Mouse (Mus musculus) cerebellum, adult 2 months (tissue): ENCODE measurements around the gene Mybpc2.

Experiments
- CTCF ChIP-seq: fragments of 200-500 bp; IDR thresholded peaks from 2 replicates; pipeline ENCODE4 v1.5.1; 2011; ENCODE audit warnings: low read depth, mild to moderate bottlenecking, control low read depth, low read length, moderate library complexity, borderline replicate concordance; ENCODE audit not compliant: insufficient read depth
- POLR2A ChIP-seq: fragments of 200-500 bp; IDR thresholded peaks from 2 replicates; pipeline ENCODE4 v1.6.1; 2011; ENCODE audit warnings: low read length, control low read depth, borderline replicate concordance; ENCODE audit not compliant: insufficient read depth

GRCm38 (mm10) chr7:44462218-44463055 is 62.0 kb downstream of the Mybpc2 start:
- TF ChIP-seq CTCF (peak; percentile 14; the same call in 1 of the 2 replicates), POLR2A (no peak)
